Mouse (Mus musculus): ENCODE measurements around the gene Atf7ip2. TPM values are rescaled to one million over a fixed set of nuclear protein-coding genes. Genes with fewer than 3 reads are reported as not detected.

The Atf7ip2 gene
- polyA plus RNA-seq, 1 experiment from 2014 or later = not detected

- no peak overlapping the region for H3K4me3 ChIP-seq (ENCODE audit: low read depth, low read length)
- TF ChIP-seq CTCF (IDR thresholded peaks at IDR 0.05; ENCODE audit: low read depth) = no peak
- TF ChIP-seq EP300 (IDR thresholded peaks at IDR 0.05; ENCODE audit: low read depth) = no peak
- H3K27ac ChIP-seq (ENCODE audit: low read depth) = no peak overlapping the region
- DNase-seq = no peak
- H3K9ac ChIP-seq (replicated peaks) = no peak overlapping the region
- no peaks in the 10 kb centered on the region for H3K27me3 ChIP-seq (ENCODE audit: insufficient read depth, low read length)
- no peaks in the 10 kb centered on the region for H3K36me3 ChIP-seq (replicated peaks; ENCODE audit: insufficient read depth, low read length)
- H3K4me1 ChIP-seq (ENCODE audit: insufficient read depth) = no peaks in the 10 kb centered on the region
- H3K4me2 ChIP-seq (ENCODE audit: low read depth, low read length) = no peak overlapping the region
- no peak for ATAC-seq
- 53% methylated on average over 9 of the region's 9 CpGs for WGBS (ENCODE audit: insufficient replicate concordance)
- H3K9me3 ChIP-seq (ENCODE audit: low read length) = no peaks in the 10 kb centered on the region
Observed at GRCm38 (mm10) chr16:10286513-10287268, 94.2 kb downstream of the Atf7ip2 start.

GRCm38 (mm10) chr16:10288115-10288514 is 95.6 kb downstream of the Atf7ip2 start:
- Histone ChIP-seq H3K4me3 (ENCODE audit: low read depth, low read length) (no peak overlapping the region), H3K27me3 (ENCODE audit: insufficient read depth, low read length) (no peaks in the 10 kb centered on the region), H3K9ac (replicated peaks) (no peak overlapping the region), H3K9me3 (ENCODE audit: low read length) (no peaks in the 10 kb centered on the region), H3K4me1 (ENCODE audit: insufficient read depth) (no peaks in the 10 kb centered on the region), H3K4me2 (ENCODE audit: low read depth, low read length) (no peak overlapping the region), H3K36me3 (replicated peaks; ENCODE audit: insufficient read depth, low read length) (no peaks in the 10 kb centered on the region), H3K27ac (ENCODE audit: low read depth) (no peak overlapping the region)
- no peak for ATAC-seq
- WGBS (ENCODE audit: insufficient replicate concordance) = 86% methylated on average over 6 of the region's 6 CpGs
- no peak for DNase-seq
- TF ChIP-seq CTCF (IDR thresholded peaks at IDR 0.05; ENCODE audit: low read depth) (no peak), EP300 (IDR thresholded peaks at IDR 0.05; ENCODE audit: low read depth) (no peak)

- no peak overlapping the region for H3K27ac ChIP-seq (ENCODE audit: low read depth)
Observed at GRCm38 (mm10) chr16:10297696-10298644, 105.5 kb downstream of the Atf7ip2 start.

DNA sequence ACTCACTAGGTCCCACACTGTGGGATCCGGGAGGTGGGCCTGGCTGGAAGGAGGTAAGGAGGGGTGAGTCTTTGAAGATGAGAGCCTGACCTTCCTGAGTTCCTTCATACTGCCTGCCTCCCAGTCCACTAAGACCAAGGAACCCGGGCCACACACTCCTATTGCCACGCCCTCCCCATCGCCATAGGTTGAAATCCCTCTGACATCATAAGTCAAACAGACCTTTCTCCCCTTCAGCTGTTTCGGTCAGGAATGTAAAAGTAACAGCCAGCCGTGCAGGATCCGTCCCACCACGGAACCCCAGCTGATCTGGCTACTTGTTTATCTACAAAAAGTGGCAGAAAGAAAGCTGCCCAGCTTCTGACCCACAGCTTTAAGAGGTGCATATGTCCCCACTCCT is 107.1 kb downstream of the Atf7ip2 start:
- H3K27me3 ChIP-seq (ENCODE audit: insufficient read depth, low read length) = no peaks in the 10 kb centered on the region
- peak overlapping the region; percentile 42 for H3K4me2 ChIP-seq (ENCODE audit: low read depth, low read length)
- WGBS (ENCODE audit: insufficient replicate concordance) = 43% methylated on average over 8 of the region's 8 CpGs
- TF ChIP-seq EP300 (IDR thresholded peaks at IDR 0.05; ENCODE audit: low read depth) = no peak
- no peak for TF ChIP-seq CTCF (IDR thresholded peaks at IDR 0.05; ENCODE audit: low read depth)
- H3K9ac ChIP-seq (replicated peaks) = no peak overlapping the region
- H3K27ac ChIP-seq (ENCODE audit: low read depth) = peak overlapping the region; percentile 39; the same call in 1 of the 2 replicates
- no peaks in the 10 kb centered on the region for H3K36me3 ChIP-seq (replicated peaks; ENCODE audit: insufficient read depth, low read length)
- H3K4me1 ChIP-seq (ENCODE audit: insufficient read depth) = no peaks in the 10 kb centered on the region
- H3K4me3 ChIP-seq (ENCODE audit: low read depth, low read length) = no peak overlapping the region
- DNase-seq (peak; percentile 45), ATAC-seq (peak; percentile 79)
- no peaks in the 10 kb centered on the region for H3K9me3 ChIP-seq (ENCODE audit: low read length)

More at GRCm38 (mm10) chr16:10297696-10298644, 105.5 kb downstream of the Atf7ip2 start:
- ATAC-seq = no peak
- Histone ChIP-seq H3K4me1 (ENCODE audit: insufficient read depth) (no peaks in the 10 kb centered on the region), H3K9ac (replicated peaks) (no peak overlapping the region), H3K36me3 (replicated peaks; ENCODE audit: insufficient read depth, low read length) (no peaks in the 10 kb centered on the region), H3K4me2 (ENCODE audit: low read depth, low read length) (no peak overlapping the region), H3K27me3 (ENCODE audit: insufficient read depth, low read length) (no peaks in the 10 kb centered on the region), H3K4me3 (ENCODE audit: low read depth, low read length) (no peak overlapping the region), H3K9me3 (ENCODE audit: low read length) (no peaks in the 10 kb centered on the region)
- WGBS (ENCODE audit: insufficient replicate concordance) = 78% methylated on average over 10 of the region's 10 CpGs
- TF ChIP-seq CTCF (IDR thresholded peaks at IDR 0.05; ENCODE audit: low read depth) = no peak
- no peak for TF ChIP-seq EP300 (IDR thresholded peaks at IDR 0.05; ENCODE audit: low read depth)
- no peak for DNase-seq

- Histone ChIP-seq H3K27ac (ENCODE audit: low read depth) (peak overlapping the region; percentile 39; the same call in 1 of the 2 replicates), H3K4me2 (ENCODE audit: low read depth, low read length) (no peak overlapping the region), H3K9ac (replicated peaks) (no peak overlapping the region), H3K9me3 (ENCODE audit: low read length) (no peaks in the 10 kb centered on the region), H3K36me3 (replicated peaks; ENCODE audit: insufficient read depth, low read length) (no peaks in the 10 kb centered on the region), H3K27me3 (ENCODE audit: insufficient read depth, low read length) (no peaks in the 10 kb centered on the region), H3K4me3 (ENCODE audit: low read depth, low read length) (no peak overlapping the region), H3K4me1 (ENCODE audit: insufficient read depth) (no peaks in the 10 kb centered on the region)
- DNase-seq (no peak), ATAC-seq (no peak)
- TF ChIP-seq CTCF (IDR thresholded peaks at IDR 0.05; ENCODE audit: low read depth) = no peak
- 60% methylated on average over 3 of the region's 3 CpGs for WGBS (ENCODE audit: insufficient replicate concordance)
Observed at GRCm38 (mm10) chr16:10300231-10301186, 108.0 kb downstream of the Atf7ip2 start.

Small RNA genes within 50 kb of the gene (microRNA-seq; reads per million reads assigned to microRNA genes)
- gene Gm22932 = not detected

Other genes with a start within 250 kb of the Atf7ip2 start
- not detected in 2 replicates for gene Grin2a, start 197.2 kb upstream of the Atf7ip2 start, polyA plus RNA-seq (2015; fragmentation: Nextera tagmentation; extraction: Ambion mirVana)
- 0.32 and 0.47 TPM in 2 replicates for gene Rpl39l, start 22.5 kb upstream of the Atf7ip2 start, polyA plus RNA-seq (2015; fragmentation: Nextera tagmentation; extraction: Ambion mirVana)
- 1.2 and 1.5 TPM in 2 replicates for gene Emp2, start 121.3 kb downstream of the Atf7ip2 start, polyA plus RNA-seq (2015; fragmentation: Nextera tagmentation; extraction: Ambion mirVana)
- 0.07 TPM in 1 of 2 replicates, not detected in the other for gene Tekt5, start 202.8 kb downstream of the Atf7ip2 start, polyA plus RNA-seq (2015; fragmentation: Nextera tagmentation; extraction: Ambion mirVana)
- 24.3 and 25.8 TPM in 2 replicates for gene Nubp1, start 219.2 kb downstream of the Atf7ip2 start, polyA plus RNA-seq (2015; fragmentation: Nextera tagmentation; extraction: Ambion mirVana)

All from liver, postnatal 0 days (tissue).